Mouse (Mus musculus): ENCODE data around the gene Supt16. TPM values are rescaled to one million over a fixed set of nuclear protein-coding genes. Genes with fewer than 3 reads are reported as not detected.

The Supt16 gene
- total RNA-seq (2023) = 10 to 100 TPM; 51.3 to 54.7 TPM

DNA sequence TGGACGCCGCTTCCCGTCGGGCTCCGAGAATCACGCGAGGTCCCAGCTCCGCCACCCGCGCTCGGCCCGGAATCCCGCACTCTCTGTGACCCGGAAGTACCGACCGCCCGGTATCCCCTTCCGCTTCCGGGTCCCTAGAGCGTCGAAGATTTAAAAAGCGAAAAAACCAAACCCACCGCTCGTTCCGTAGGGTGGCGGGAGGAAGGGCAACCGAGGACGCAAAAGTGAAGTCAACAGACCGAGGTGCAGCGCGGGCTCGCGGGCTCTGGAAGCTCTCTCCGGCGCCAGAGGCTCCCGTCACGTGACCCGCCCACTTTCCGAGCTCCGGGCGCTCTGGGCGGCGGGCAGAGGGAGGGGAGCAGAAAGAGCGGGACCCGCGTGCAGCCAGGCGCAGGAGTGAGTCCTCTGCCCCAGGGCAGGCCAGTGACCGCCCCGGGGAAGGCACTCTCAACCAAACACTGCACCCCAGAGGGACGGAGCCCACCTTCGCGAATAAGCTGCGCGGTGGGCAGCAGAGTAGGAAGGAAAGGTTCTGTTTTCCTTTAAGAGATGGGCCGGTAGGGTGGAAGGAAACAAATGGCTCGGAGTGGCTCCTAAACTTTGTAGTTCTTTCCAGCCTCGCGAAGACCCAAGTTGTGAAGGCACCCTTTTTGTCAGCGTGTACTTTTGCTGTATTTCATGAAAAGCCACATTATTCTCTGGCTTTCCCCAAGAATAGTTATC lies at the start of gene Supt16:
Gene Supt16 (minus strand): TSS at position 261 of the 723 bp plus-strand sequence.

Other genes with a start within 250 kb of the Supt16 start
- gene Arhgef40, start 212.7 kb downstream of the Supt16 start, total RNA-seq (2023) = 1 to 10 TPM; 5.1 to 8.1 TPM
- not detected for gene Tmem253, start 181.8 kb downstream of the Supt16 start, total RNA-seq (2023)
- 10 to 100 TPM; 10.4 to 14.2 TPM for gene Zfp219, start 176.7 kb downstream of the Supt16 start, total RNA-seq (2023)
- gene Olfr221, start 155.0 kb downstream of the Supt16 start, total RNA-seq (2023) = not detected
- gene Hnrnpc, start 93.4 kb downstream of the Supt16 start, total RNA-seq (2023) = 100 to 1,000 TPM; 228 to 249 TPM
- gene Rpgrip1, start 86.7 kb downstream of the Supt16 start, total RNA-seq (2023) = 1 to 10 TPM; 1.1 to 3.4 TPM
- 100 to 1,000 TPM; 105 to 113 TPM for gene Chd8, start 60.4 kb upstream of the Supt16 start, total RNA-seq (2023)
- gene Tox4, start 81.7 kb upstream of the Supt16 start, total RNA-seq (2023) = 100 to 1,000 TPM; 118 TPM
- gene Rab2b, start 82.1 kb upstream of the Supt16 start, total RNA-seq (2023) = 1 to 10 TPM; 3.5 to 4.2 TPM
- gene Mettl3, start 107.7 kb upstream of the Supt16 start, total RNA-seq (2023) = 10 to 100 TPM; 20.7 to 24.2 TPM
- gene Sall2, start 131.3 kb upstream of the Supt16 start, total RNA-seq (2023) = under 1 TPM; 0.24 to 0.33 TPM
- gene Olfr1513, start 159.0 kb upstream of the Supt16 start, total RNA-seq (2023) = not detected
- not detected for gene Olfr1512, start 181.8 kb upstream of the Supt16 start, total RNA-seq (2023)
- gene Olfr1511, start 200.0 kb upstream of the Supt16 start, total RNA-seq (2023) = not detected
- gene Olfr1510, start 217.0 kb upstream of the Supt16 start, total RNA-seq (2023) = not detected
- gene Olfr1509, start 245.6 kb upstream of the Supt16 start, total RNA-seq (2023) = not detected

Measured in neutrophil, adult 59 days (primary cell).